Mouse (Mus musculus) thymus, postnatal 10 days (tissue): ENCODE measurements around the gene Adamts8.

Experiments
- DNase-seq, 2 experiments: peaks; one replicate each; pipeline ENCODE4 v3.0.0; 2021; ENCODE audit warnings: low spot score in 2 of 2

Adamts8 gene

GRCm38 (mm10) chr9:30922197-30922894 lies 20.0 kb upstream of the Adamts8 start, which contains the start of gene Adamts15:
TSS of gene Adamts15 (minus strand) at chr9:30922452.
- no peak for DNase-seq

GRCm38 (mm10) chr9:30928759-30929158 lies 13.6 kb upstream of the Adamts8 start:
- no peak for DNase-seq

GRCm38 (mm10) chr9:30932346-30932745 lies 10.0 kb upstream of the Adamts8 start:
- DNase-seq = no peak

GRCm38 (mm10) chr9:30934827-30935226 lies 7.5 kb upstream of the Adamts8 start:
- no peak for DNase-seq

GRCm38 (mm10) chr9:30936674-30937438 lies 5.5 kb upstream of the Adamts8 start:
- DNase-seq = no peak

GRCm38 (mm10) chr9:30940328-30940727 lies 2.0 kb upstream of the Adamts8 start:
- DNase-seq = peak; percentile 18 to 58

GRCm38 (mm10) chr9:30943341-30943740 lies 979 bp downstream of the Adamts8 start:
- no peak for DNase-seq

- DNase-seq = no peak
These were observed 1.9 kb downstream of the Adamts8 start for GRCm38 (mm10) chr9:30944234-30944633.

- no peak for DNase-seq
These were observed 2.9 kb downstream of the Adamts8 start for GRCm38 (mm10) chr9:30945276-30945675.

GRCm38 (mm10) chr9:30949422-30949821 lies 7.1 kb downstream of the Adamts8 start:
- no peak for DNase-seq

GRCm38 (mm10) chr9:30949971-30950370 lies 7.6 kb downstream of the Adamts8 start:
- DNase-seq = no peak

GRCm38 (mm10) chr9:30950592-30950991 lies 8.2 kb downstream of the Adamts8 start:
- DNase-seq = no peak

GRCm38 (mm10) chr9:30951461-30951860 lies 9.1 kb downstream of the Adamts8 start:
- DNase-seq = no peak

- no peak for DNase-seq
These were observed 10.9 kb downstream of the Adamts8 start for GRCm38 (mm10) chr9:30953287-30953686.

- DNase-seq = no peak
These were observed 12.9 kb downstream of the Adamts8 start for GRCm38 (mm10) chr9:30955246-30955645.

GRCm38 (mm10) chr9:30963780-30964179 lies 21.4 kb downstream of the Adamts8 start:
- no peak for DNase-seq

- no peak for DNase-seq
These were observed 22.3 kb downstream of the Adamts8 start for GRCm38 (mm10) chr9:30964685-30965084.

- no peak for DNase-seq
These were observed 24.5 kb downstream of the Adamts8 start for GRCm38 (mm10) chr9:30966881-30967280.

GRCm38 (mm10) chr9:30968130-30968529 lies 25.8 kb downstream of the Adamts8 start:
- DNase-seq = no peak

GRCm38 (mm10) chr9:30970001-30970400 lies 27.6 kb downstream of the Adamts8 start:
- DNase-seq = no peak

- DNase-seq = no peak
These were observed 29.6 kb downstream of the Adamts8 start for GRCm38 (mm10) chr9:30971967-30972366.

- DNase-seq = no peak
These were observed 34.1 kb downstream of the Adamts8 start for GRCm38 (mm10) chr9:30976339-30977023.

- DNase-seq = no peak
These were observed 38.1 kb downstream of the Adamts8 start for GRCm38 (mm10) chr9:30980467-30980866.
